ENCODE assay signal across 27 mouse cellular contexts in genomic region chr4:150192199-150192598, GRCm38 (mm10). TPM values are rescaled to one million over a fixed set of nuclear protein-coding genes. Genes with fewer than 3 reads are reported as not detected.
A peak's percentile ranks its signal among the peaks of the same experiment; 100 is the strongest.
DNase-seq lines count a peak whose midpoint lies in the region; ATAC-seq and TF ChIP-seq lines count a peak whose summit lies in the region.
"Had no signal": no experiment of that assay in that cellular context is flagged by ENCODE, and none has a peak within 500 bp of the region (broad histone marks: within the 10 kb centered on the region; RNA-seq: fewer than 3 reads in every experiment).

No protein-coding gene starts in this region.

- no peak for TF ChIP-seq RAD21 in MEL (IDR thresholded peaks at IDR 0.05; ENCODE audit: low read depth, low read length)

- H3K36me3 ChIP-seq in MEL (ENCODE audit: control insufficient read depth in 1 of 2, insufficient read depth in 2 of 2, low read length in 2 of 2): peaks cover 0 to 5% of the 10 kb centered on the region in 2 experiments; a peak in 2 of 4 replicates
- H3K36me3 ChIP-seq in stomach, postnatal 0 days (ENCODE audit: control insufficient read depth, insufficient read depth, low read length): no peaks in the 10 kb centered on the region
- H3K36me3 ChIP-seq: G1E had no signal

- no peak overlapping the region for H3K4me2 ChIP-seq in stomach, postnatal 0 days (replicated peaks; ENCODE audit: low read depth)

- H3K4me3 ChIP-seq in MEL (ENCODE audit: control insufficient read depth in 1 of 2, insufficient read depth in 1 of 2, low read depth in 2 of 2, low read length in 2 of 2): no peak overlapping the region
- H3K4me3 ChIP-seq in stomach, postnatal 0 days (ENCODE audit: low read depth, low read length): no peak overlapping the region
- H3K4me3 ChIP-seq in lung, adult 2 months (replicated peaks; ENCODE audit: extremely low read depth, low read depth, low read length): no peak overlapping the region

- H3K9me3 ChIP-seq in MEL (replicated peaks; ENCODE audit: insufficient read depth, low read length): no peaks in the 10 kb centered on the region
- no peaks in the 10 kb centered on the region for H3K9me3 ChIP-seq in stomach, postnatal 0 days (ENCODE audit: control insufficient read depth, low read length)
- H3K9me3 ChIP-seq: G1E had no signal

- H3K27me3 ChIP-seq in MEL (ENCODE audit: control insufficient read depth in 1 of 2, insufficient read depth in 2 of 2, low read length in 2 of 2): no peaks in the 10 kb centered on the region
- H3K27me3 ChIP-seq in stomach, postnatal 0 days (ENCODE audit: control insufficient read depth, insufficient read depth, low read length): no peaks in the 10 kb centered on the region
- H3K27me3 ChIP-seq: Patski had no signal

- DNase-seq in 416B (ENCODE audit: low read depth) (peak; percentile 55), MEL (ENCODE audit: low read depth, low spot score) (peak; percentile 55)
- DNase-seq in stomach, postnatal 0 days (ENCODE audit: low spot score): peak; percentile 45
- no peak for DNase-seq in lung, adult 2 months
- no peak for DNase-seq in right cerebral cortex, adult 2 months (ENCODE audit: low spot score in 2 of 2)
- DNase-seq: adrenal gland, adult 2 months; adrenal gland, adult 8-10 months; adrenal gland, postnatal 10 days; adrenal gland, postnatal 14 days; adrenal gland, postnatal 25 days; adrenal gland, postnatal 36 days; B cell, adult 2 months; cerebellum, adult 11 months; cerebellum, adult 11-12 months; cerebellum, adult 18-20 months; cerebellum, adult 2 months; cerebellum, adult 8-10 months had no signal

- no peak overlapping the region for H3K27ac ChIP-seq in MEL (ENCODE audit: control insufficient read depth, low read depth, low read length)
- no peak overlapping the region for H3K27ac ChIP-seq in stomach, postnatal 0 days (replicated peaks)

- H3K4me1 ChIP-seq in MEL (ENCODE audit: control insufficient read depth in 1 of 2, insufficient read depth in 2 of 2, low read length in 2 of 2): peaks cover 0 to 3% of the 10 kb centered on the region in 2 experiments; a peak in 1 of 4 replicates
- H3K4me1 ChIP-seq in stomach, postnatal 0 days (replicated peaks; ENCODE audit: control insufficient read depth, insufficient read depth): no peaks in the 10 kb centered on the region
- no peaks in the 10 kb centered on the region for H3K4me1 ChIP-seq in lung, adult 2 months (ENCODE audit: control insufficient read depth, insufficient read depth, low read length)

- TF ChIP-seq CTCF in MEL (IDR thresholded peaks at IDR 0.05 in 2 of 3, conservative IDR thresholded peaks at IDR 0.05 in 1 of 3; ENCODE audit: control insufficient read depth in 1 of 3, insufficient read depth in 1 of 3, low read depth in 2 of 3, low read length in 3 of 3, poor library complexity in 1 of 3, severe bottlenecking in 1 of 3): no peak
- TF ChIP-seq CTCF in stomach, postnatal 0 days (IDR thresholded peaks at IDR 0.05; ENCODE audit: low read depth): no peak
- TF ChIP-seq CTCF in lung, adult 2 months (IDR thresholded peaks at IDR 0.05; ENCODE audit: insufficient read depth, low read length): no peak

- H3K9ac ChIP-seq in MEL (ENCODE audit: control insufficient read depth, low read depth, low read length, poor library complexity, severe bottlenecking): no peak overlapping the region
- H3K9ac ChIP-seq in stomach, postnatal 0 days (ENCODE audit: low read length): no peak overlapping the region

- TF ChIP-seq EP300 in MEL (IDR thresholded peaks at IDR 0.05; ENCODE audit: low read depth in 1 of 2, low read length in 2 of 2): no peak
- no peak for TF ChIP-seq EP300 in stomach, postnatal 0 days (optimal IDR thresholded peaks at IDR 0.05)

- 69% methylated on average over 6 of the region's 6 CpGs for WGBS in stomach, postnatal 0 days
- 76% methylated on average over 6 of the region's 6 CpGs for WGBS in lung, adult 2 months

- peak; percentile 78 for ATAC-seq in stomach, postnatal 0 days (ENCODE audit: low FRiP score, low TSS enrichment)
- no peak for ATAC-seq in granulocyte monocyte progenitor cell, adult 5-6 weeks (replicated peaks; ENCODE audit: poor library complexity, severe bottlenecking)
- ATAC-seq: activated CD4-positive, CD25-positive, alpha-beta regulatory T cell, adult 4 months; CD4-positive, CD25-positive, alpha-beta regulatory T cell, adult 4 months; Patski had no signal

- H3K79me2 ChIP-seq in MEL (ENCODE audit: control insufficient read depth, insufficient read depth, low read length, poor library complexity): no peaks in the 10 kb centered on the region

- no peak for TF ChIP-seq POLR2A in MEL (IDR thresholded peaks at IDR 0.05; ENCODE audit: control insufficient read depth in 1 of 2, insufficient read depth in 1 of 2, low read depth in 1 of 2, low read length in 2 of 2, poor library complexity in 1 of 2)
- TF ChIP-seq POLR2A in lung, adult 2 months (IDR thresholded peaks at IDR 0.05; ENCODE audit: borderline replicate concordance, extremely low read depth, low read depth, low read length): no peak

TF ChIP-seq in MEL, 35 proteins besides CTCF, POLR2A, EP300 and RAD21:
- peak; percentile 46; the same call in 1 of the 2 replicates for TF ChIP-seq USF1 (IDR thresholded peaks at IDR 0.05; ENCODE audit: low read depth, low read length)
- TF ChIP-seq ZMIZ1 (IDR thresholded peaks at IDR 0.05; ENCODE audit: low read depth, low read length): no peak

RNA-seq across cellular contexts. Expression of gene Car6, which starts 8.9 kb away (rescaled TPM):
- total RNA-seq in MEL (2012; rRNA removed): not detected in 2 replicates
- under 1 TPM in 1 of 2 experiments, not detected in 1; 0.19 TPM for polyA plus RNA-seq in MEL (2012; ENCODE audit: insufficient read depth in 1 of 2, insufficient read length in 2 of 2, low read depth in 1 of 2, low replicate concordance in 2 of 2, missing spikeins in 1 of 2)
- polyA plus RNA-seq in stomach, postnatal 0 days (2015; fragmentation: Nextera tagmentation; extraction: Ambion mirVana): 0.06 TPM in 1 of 2 replicates, not detected in the other
- total RNA-seq in granulocyte monocyte progenitor cell, adult 5-6 weeks (2014; fragmentation: Nextera tagmentation): not detected in 2 replicates
- not detected in 2 replicates for total RNA-seq in granulocyte monocyte progenitor cell, adult 5-6 weeks (2017)
- polyA plus RNA-seq in lung, adult 2 months (2012; rRNA removed): 0.11 TPM in 1 of 2 replicates, not detected in the other
- total RNA-seq: adrenal gland, postnatal 4 days; CH12.LX; G1E had no signal
- polyA plus RNA-seq: activated CD4-positive, CD25-positive, alpha-beta regulatory T cell, adult 4 months; adrenal gland, adult 2 months; brain, embryonic 14.5 days; CD4-positive, CD25-positive, alpha-beta regulatory T cell, adult 4 months; cerebellum, adult 2 months; G1E; Patski had no signal

RNA-seq across cellular contexts. Expression of gene Slc2a7, which starts 43.4 kb away (rescaled TPM):
- not detected in 2 replicates for total RNA-seq in MEL (2012; rRNA removed)
- under 1 TPM in 1 of 2 experiments, not detected in 1; 0.06 TPM for polyA plus RNA-seq in MEL (2012; ENCODE audit: insufficient read depth in 1 of 2, insufficient read length in 2 of 2, low read depth in 1 of 2, low replicate concordance in 2 of 2, missing spikeins in 1 of 2)
- polyA plus RNA-seq in stomach, postnatal 0 days (2015; fragmentation: Nextera tagmentation; extraction: Ambion mirVana): 0.24 TPM in 1 of 2 replicates, not detected in the other
- total RNA-seq in granulocyte monocyte progenitor cell, adult 5-6 weeks (2014; fragmentation: Nextera tagmentation): not detected in 2 replicates
- total RNA-seq in granulocyte monocyte progenitor cell, adult 5-6 weeks (2017): not detected in 2 replicates
- polyA plus RNA-seq in lung, adult 2 months (2012; rRNA removed): not detected in 2 replicates
- total RNA-seq: adrenal gland, adult 18-20 months; adrenal gland, adult 2 months; adrenal gland, adult 8-10 months; adrenal gland, postnatal 10 days; adrenal gland, postnatal 14 days; adrenal gland, postnatal 25 days; adrenal gland, postnatal 36 days; adrenal gland, postnatal 4 days had no signal
- polyA plus RNA-seq: activated CD4-positive, CD25-positive, alpha-beta regulatory T cell, adult 4 months; adrenal gland, adult 2 months; brain, embryonic 14.5 days; C2C12; CD4-positive, CD25-positive, alpha-beta regulatory T cell, adult 4 months; cerebellum, adult 2 months; G1E; Patski had no signal

RNA-seq across cellular contexts. Expression of gene Eno1, which starts 44.3 kb away (rescaled TPM):
- total RNA-seq in MEL (2012; rRNA removed): 254 and 516 TPM in 2 replicates
- 1,000 to 10,000 TPM in 1 of 2 experiments, 100 to 1,000 TPM in 1; 737 to 5,492 TPM for polyA plus RNA-seq in MEL (2012; ENCODE audit: insufficient read depth in 1 of 2, insufficient read length in 2 of 2, low read depth in 1 of 2, low replicate concordance in 2 of 2, missing spikeins in 1 of 2)
- polyA plus RNA-seq in stomach, postnatal 0 days (2015; fragmentation: Nextera tagmentation; extraction: Ambion mirVana): 636 and 733 TPM in 2 replicates
- total RNA-seq in granulocyte monocyte progenitor cell, adult 5-6 weeks (2014; fragmentation: Nextera tagmentation): 409 and 424 TPM in 2 replicates
- total RNA-seq in granulocyte monocyte progenitor cell, adult 5-6 weeks (2017): 380 and 423 TPM in 2 replicates
- 90.4 and 220 TPM in 2 replicates for polyA plus RNA-seq in lung, adult 2 months (2012; rRNA removed)

Comparison
In these comparisons a context has a peak if more than half of its experiments do, and no peak if none do; other contexts are left out.
1. DNase-seq: peak in 416B (single experiment), MEL (single experiment) and stomach, postnatal 0 days (single experiment); none in lung, adult 2 months (single experiment) and right cerebral cortex, adult 2 months (0 of 2).